Mouse (Mus musculus): Measurements from ENCODE around the gene Xxylt1.

Gene Xxylt1

GRCm38 (mm10) chr16:31060714-31061113, 20.5 kb downstream of the Xxylt1 start:
- DNase-seq = no peak

GRCm38 (mm10) chr16:31060226-31060625, 21.0 kb downstream of the Xxylt1 start:
- DNase-seq = no peak

GRCm38 (mm10) chr16:31059730-31060129, 21.5 kb downstream of the Xxylt1 start:
- DNase-seq = no peak

- DNase-seq = no peak
Observed at GRCm38 (mm10) chr16:31052812-31053211, 28.4 kb downstream of the Xxylt1 start.

GRCm38 (mm10) chr16:31052177-31052726, 29.0 kb downstream of the Xxylt1 start:
- DNase-seq = no peak

GRCm38 (mm10) chr16:31050701-31051100, 30.5 kb downstream of the Xxylt1 start:
- DNase-seq = no peak

GRCm38 (mm10) chr16:31048194-31048593, 33.0 kb downstream of the Xxylt1 start:
- DNase-seq = no peak

- DNase-seq = no peak
Observed at GRCm38 (mm10) chr16:31047186-31047898, 33.9 kb downstream of the Xxylt1 start.

- DNase-seq = no peak
Observed at GRCm38 (mm10) chr16:31046217-31046659, 35.0 kb downstream of the Xxylt1 start.

GRCm38 (mm10) chr16:31045211-31045610, 36.0 kb downstream of the Xxylt1 start:
- no peak for DNase-seq

- no peak for DNase-seq
Observed at GRCm38 (mm10) chr16:31043136-31043535, 38.1 kb downstream of the Xxylt1 start.

GRCm38 (mm10) chr16:31041566-31041965, 39.7 kb downstream of the Xxylt1 start:
- no peak for DNase-seq

GRCm38 (mm10) chr16:31039803-31040459, 41.3 kb downstream of the Xxylt1 start:
- no peak for DNase-seq

GRCm38 (mm10) chr16:31037431-31037830, 43.8 kb downstream of the Xxylt1 start:
- no peak for DNase-seq

- no peak for DNase-seq
Observed at GRCm38 (mm10) chr16:31035651-31036245, 45.5 kb downstream of the Xxylt1 start.

GRCm38 (mm10) chr16:31035235-31035634, 46.0 kb downstream of the Xxylt1 start:
- DNase-seq = no peak

GRCm38 (mm10) chr16:31034051-31034450, 47.2 kb downstream of the Xxylt1 start:
- DNase-seq = no peak

GRCm38 (mm10) chr16:31029739-31030485, 51.3 kb downstream of the Xxylt1 start:
- no peak for DNase-seq

GRCm38 (mm10) chr16:31027675-31028074, 53.6 kb downstream of the Xxylt1 start:
- DNase-seq = no peak

GRCm38 (mm10) chr16:31025516-31025915, 55.7 kb downstream of the Xxylt1 start:
- DNase-seq = no peak

- no peak for DNase-seq
Observed at GRCm38 (mm10) chr16:31024997-31025396, 56.2 kb downstream of the Xxylt1 start.

GRCm38 (mm10) chr16:31024221-31024620, 57.0 kb downstream of the Xxylt1 start:
- no peak for DNase-seq

GRCm38 (mm10) chr16:31023803-31024202, 57.4 kb downstream of the Xxylt1 start:
- DNase-seq = no peak

Data from lung, postnatal 36 days (tissue).